Mouse (Mus musculus): Measurements from ENCODE around the gene Vamp3.

GRCm38 (mm10) chr4:151044944-151045570 is 12.7 kb downstream of the Vamp3 start:
- TF ChIP-seq CTCF (IDR thresholded peaks at IDR 0.05; ENCODE audit: insufficient read depth, low read depth, low read length) (no peak), POLR2A (IDR thresholded peaks at IDR 0.05; ENCODE audit: insufficient read depth, low read depth, low read length) (peak; percentile 13; the same call in 1 of the 2 replicates)
